Mouse (Mus musculus): ENCODE data around the gene Lmx1b. TPM values are rescaled to one million over a fixed set of nuclear protein-coding genes. Genes with fewer than 3 reads are reported as not detected.

Gene Lmx1b
- polyA plus RNA-seq, 1 experiment from 2014 or later = 3.3 TPM

- Histone ChIP-seq H3K4me3 (ENCODE audit: low read length) (no peak overlapping the region), H3K4me1 (ENCODE audit: control insufficient read depth, insufficient read depth, low read depth, low read length) (peaks cover 23% of the 10 kb centered on the region), H3K27ac (ENCODE audit: low read depth, low read length) (no peak overlapping the region; the same call in 1 of the 2 replicates), H3K36me3 (ENCODE audit: control insufficient read depth, insufficient read depth, low read length) (no peaks in the 10 kb centered on the region), H3K4me2 (ENCODE audit: low read length) (no peak overlapping the region), H3K9me3 (ENCODE audit: control insufficient read depth, low read length) (no peaks in the 10 kb centered on the region), H3K27me3 (replicated peaks; ENCODE audit: control insufficient read depth, insufficient read depth, low read length) (0 out of 2 replicates have a peak, but pooled peaks cover 2% of the 10 kb centered on the region), H3K9ac (ENCODE audit: low read depth, low read length) (no peak overlapping the region)
- no peak for ATAC-seq
- WGBS = 51% methylated on average over 9 of the region's 9 CpGs
Observed at GRCm38 (mm10) chr2:33594181-33595084, 45.9 kb downstream of the Lmx1b start.

- peak; percentile 57 for ATAC-seq
- Histone ChIP-seq H3K4me1 (ENCODE audit: control insufficient read depth, insufficient read depth, low read depth, low read length) (peaks cover 23% of the 10 kb centered on the region), H3K4me2 (ENCODE audit: low read length) (no peak overlapping the region), H3K36me3 (ENCODE audit: control insufficient read depth, insufficient read depth, low read length) (no peaks in the 10 kb centered on the region), H3K9ac (ENCODE audit: low read depth, low read length) (no peak overlapping the region), H3K27me3 (replicated peaks; ENCODE audit: control insufficient read depth, insufficient read depth, low read length) (0 out of 2 replicates have a peak, but pooled peaks cover 2% of the 10 kb centered on the region), H3K4me3 (ENCODE audit: low read length) (no peak overlapping the region), H3K27ac (ENCODE audit: low read depth, low read length) (peak overlapping the region; percentile 4; the same call in 1 of the 2 replicates), H3K9me3 (ENCODE audit: control insufficient read depth, low read length) (no peaks in the 10 kb centered on the region)
- WGBS = 8% methylated on average over 12 of the region's 12 CpGs
Observed at GRCm38 (mm10) chr2:33592931-33593555, 47.3 kb downstream of the Lmx1b start.

- 42% methylated on average over 9 of the region's 9 CpGs for WGBS
- Histone ChIP-seq H3K9me3 (ENCODE audit: control insufficient read depth, low read length) (no peaks in the 10 kb centered on the region), H3K27me3 (replicated peaks; ENCODE audit: control insufficient read depth, insufficient read depth, low read length) (peaks cover 11% of the 10 kb centered on the region), H3K9ac (ENCODE audit: low read depth, low read length) (no peak overlapping the region), H3K4me3 (ENCODE audit: low read length) (no peak overlapping the region), H3K27ac (ENCODE audit: low read depth, low read length) (no peak overlapping the region), H3K36me3 (ENCODE audit: control insufficient read depth, insufficient read depth, low read length) (no peaks in the 10 kb centered on the region), H3K4me2 (ENCODE audit: low read length) (no peak overlapping the region), H3K4me1 (ENCODE audit: control insufficient read depth, insufficient read depth, low read depth, low read length) (peaks cover 27% of the 10 kb centered on the region)
- ATAC-seq = no peak
Observed at GRCm38 (mm10) chr2:33589280-33589679, 51.0 kb downstream of the Lmx1b start.

GRCm38 (mm10) chr2:33584937-33585910, 55.1 kb downstream of the Lmx1b start:
- no peaks in the 10 kb centered on the region for H3K36me3 ChIP-seq (ENCODE audit: control insufficient read depth, insufficient read depth, low read length)
- H3K9me3 ChIP-seq (ENCODE audit: control insufficient read depth, low read length) = no peaks in the 10 kb centered on the region
- H3K9ac ChIP-seq (ENCODE audit: low read depth, low read length) = peak overlapping the region; percentile 57
- no peak overlapping the region; the same call in 1 of the 2 replicates for H3K27ac ChIP-seq (ENCODE audit: low read depth, low read length)
- H3K4me2 ChIP-seq (ENCODE audit: low read length) = peak overlapping the region; percentile 6; the same call in 1 of the 2 replicates
- no peak overlapping the region for H3K4me3 ChIP-seq (ENCODE audit: low read length)
- ATAC-seq = no peak
- peaks cover 25% of the 10 kb centered on the region for H3K27me3 ChIP-seq (replicated peaks; ENCODE audit: control insufficient read depth, insufficient read depth, low read length)
- whole genome bisulfite sequencing = 20% methylated on average over 29 of the region's 29 CpGs
- peaks cover 38% of the 10 kb centered on the region for H3K4me1 ChIP-seq (ENCODE audit: control insufficient read depth, insufficient read depth, low read depth, low read length)

GRCm38 (mm10) chr2:33583761-33584160, 56.5 kb downstream of the Lmx1b start:
- Histone ChIP-seq H3K4me2 (ENCODE audit: low read length) (no peak overlapping the region), H3K9ac (ENCODE audit: low read depth, low read length) (no peak overlapping the region)

GRCm38 (mm10) chr2:33583317-33583716, 57.0 kb downstream of the Lmx1b start:
- Histone ChIP-seq H3K27ac (ENCODE audit: low read depth, low read length) (no peak overlapping the region), H3K36me3 (ENCODE audit: control insufficient read depth, insufficient read depth, low read length) (no peaks in the 10 kb centered on the region), H3K4me2 (ENCODE audit: low read length) (no peak overlapping the region), H3K9me3 (ENCODE audit: control insufficient read depth, low read length) (no peaks in the 10 kb centered on the region), H3K4me1 (ENCODE audit: control insufficient read depth, insufficient read depth, low read depth, low read length) (peaks cover 47% of the 10 kb centered on the region), H3K27me3 (replicated peaks; ENCODE audit: control insufficient read depth, insufficient read depth, low read length) (peaks cover 33% of the 10 kb centered on the region), H3K9ac (ENCODE audit: low read depth, low read length) (no peak overlapping the region), H3K4me3 (ENCODE audit: low read length) (no peak overlapping the region)
- ATAC-seq = no peak
- 8% methylated on average over 4 of the region's 4 CpGs for WGBS

More at GRCm38 (mm10) chr2:33583761-33584160, 56.5 kb downstream of the Lmx1b start:
- 10% methylated on average over 6 of the region's 6 CpGs for WGBS
- Histone ChIP-seq H3K27me3 (replicated peaks; ENCODE audit: control insufficient read depth, insufficient read depth, low read length) (peaks cover 30% of the 10 kb centered on the region), H3K4me3 (ENCODE audit: low read length) (no peak overlapping the region), H3K9me3 (ENCODE audit: control insufficient read depth, low read length) (no peaks in the 10 kb centered on the region), H3K27ac (ENCODE audit: low read depth, low read length) (no peak overlapping the region), H3K4me1 (ENCODE audit: control insufficient read depth, insufficient read depth, low read depth, low read length) (peaks cover 47% of the 10 kb centered on the region), H3K36me3 (ENCODE audit: control insufficient read depth, insufficient read depth, low read length) (no peaks in the 10 kb centered on the region)
- ATAC-seq = no peak

- H3K27me3 ChIP-seq (replicated peaks; ENCODE audit: control insufficient read depth, insufficient read depth, low read length) = peaks cover 36% of the 10 kb centered on the region
- H3K9ac ChIP-seq (ENCODE audit: low read depth, low read length) = peak overlapping the region; percentile 38; the same call in 1 of the 2 replicates
- 7% methylated on average over 3 of the region's 5 CpGs for WGBS
- H3K4me1 ChIP-seq (ENCODE audit: control insufficient read depth, insufficient read depth, low read depth, low read length) = peaks cover 47% of the 10 kb centered on the region
- H3K27ac ChIP-seq (ENCODE audit: low read depth, low read length) = no peak overlapping the region
- ATAC-seq = no peak
- H3K4me2 ChIP-seq (ENCODE audit: low read length) = no peak overlapping the region
- H3K9me3 ChIP-seq (ENCODE audit: control insufficient read depth, low read length) = no peaks in the 10 kb centered on the region
- H3K36me3 ChIP-seq (ENCODE audit: control insufficient read depth, insufficient read depth, low read length) = no peaks in the 10 kb centered on the region
- H3K4me3 ChIP-seq (ENCODE audit: low read length) = no peak overlapping the region
Observed at GRCm38 (mm10) chr2:33582457-33583060, 57.8 kb downstream of the Lmx1b start.

- peaks cover 31% of the 10 kb centered on the region for H3K27me3 ChIP-seq (replicated peaks; ENCODE audit: control insufficient read depth, insufficient read depth, low read length)
- WGBS = 4% methylated on average over 8 of the region's 8 CpGs
- H3K9me3 ChIP-seq (ENCODE audit: control insufficient read depth, low read length) = no peaks in the 10 kb centered on the region
- H3K4me3 ChIP-seq (ENCODE audit: low read length) = no peak overlapping the region
- H3K27ac ChIP-seq (ENCODE audit: low read depth, low read length) = no peak overlapping the region; the same call in 1 of the 2 replicates
- no peak for ATAC-seq
- no peaks in the 10 kb centered on the region for H3K36me3 ChIP-seq (ENCODE audit: control insufficient read depth, insufficient read depth, low read length)
- H3K9ac ChIP-seq (ENCODE audit: low read depth, low read length) = no peak overlapping the region
- H3K4me1 ChIP-seq (ENCODE audit: control insufficient read depth, insufficient read depth, low read depth, low read length) = peaks cover 47% of the 10 kb centered on the region
- H3K4me2 ChIP-seq (ENCODE audit: low read length) = no peak overlapping the region
Observed at GRCm38 (mm10) chr2:33581866-33582265, 58.4 kb downstream of the Lmx1b start.
